25 mouse cellular contexts compared by ENCODE assay signal in genomic region chr7:92100847-92101246, GRCm38 (mm10).
DNase-seq lines count a peak whose midpoint lies in the region; ATAC-seq and TF ChIP-seq lines count a peak whose summit lies in the region.
"Had no signal": no experiment of that assay in that cellular context is flagged by ENCODE, and none has a peak within 500 bp of the region (broad histone marks: within the 10 kb centered on the region; RNA-seq: fewer than 3 reads in every experiment).

No protein-coding gene starts in this region.

- TF ChIP-seq POLR2A in brain, embryonic 14.5 days (IDR thresholded peaks at IDR 0.05; ENCODE audit: borderline replicate concordance, extremely low read depth, insufficient read depth, insufficient read length, poor library complexity, severe bottlenecking): no peak

- H3K9me3 ChIP-seq in hindbrain, embryonic 14.5 days (ENCODE audit: control insufficient read depth, low read length): no peaks in the 10 kb centered on the region
- no peaks in the 10 kb centered on the region for H3K9me3 ChIP-seq in hindbrain, embryonic 10.5 days
- H3K9me3 ChIP-seq in forebrain, postnatal 0 days (ENCODE audit: low read length): no peaks in the 10 kb centered on the region
- H3K9me3 ChIP-seq in midbrain, embryonic 16.5 days (replicated peaks; ENCODE audit: control insufficient read depth, low read length, poor library complexity, severe bottlenecking): no peaks in the 10 kb centered on the region
- H3K9me3 ChIP-seq in stomach, postnatal 0 days (ENCODE audit: control insufficient read depth, low read length): no peaks in the 10 kb centered on the region
- H3K9me3 ChIP-seq: G1E; liver, embryonic 13.5 days had no signal

- H3K4me2 ChIP-seq in hindbrain, embryonic 14.5 days (replicated peaks): no peak overlapping the region
- H3K4me2 ChIP-seq in forebrain, postnatal 0 days (ENCODE audit: low read depth): no peak overlapping the region
- H3K4me2 ChIP-seq in midbrain, embryonic 16.5 days (ENCODE audit: low read length): no peak overlapping the region
- H3K4me2 ChIP-seq in stomach, postnatal 0 days (replicated peaks; ENCODE audit: low read depth): no peak overlapping the region
- H3K4me2 ChIP-seq: heart, embryonic 11.5 days; liver, embryonic 13.5 days had no signal

- H3K36me3 ChIP-seq in hindbrain, embryonic 14.5 days (replicated peaks; ENCODE audit: control insufficient read depth, insufficient read depth): no peaks in the 10 kb centered on the region
- H3K36me3 ChIP-seq in hindbrain, embryonic 10.5 days: no peaks in the 10 kb centered on the region
- no peaks in the 10 kb centered on the region for H3K36me3 ChIP-seq in forebrain, postnatal 0 days (ENCODE audit: insufficient read depth)
- no peaks in the 10 kb centered on the region for H3K36me3 ChIP-seq in midbrain, embryonic 16.5 days (ENCODE audit: control insufficient read depth, insufficient read depth, low read length)
- H3K36me3 ChIP-seq in stomach, postnatal 0 days (ENCODE audit: control insufficient read depth, insufficient read depth, low read length): no peaks in the 10 kb centered on the region
- H3K36me3 ChIP-seq: G1E; liver, embryonic 13.5 days had no signal

- H3K27me3 ChIP-seq in hindbrain, embryonic 14.5 days (ENCODE audit: control insufficient read depth, insufficient read depth, low read length): no peaks in the 10 kb centered on the region
- no peaks in the 10 kb centered on the region for H3K27me3 ChIP-seq in hindbrain, embryonic 10.5 days (ENCODE audit: insufficient read depth, poor library complexity, severe bottlenecking)
- H3K27me3 ChIP-seq in forebrain, postnatal 0 days (ENCODE audit: insufficient read depth, low read length): no peaks in the 10 kb centered on the region
- H3K27me3 ChIP-seq in midbrain, embryonic 16.5 days (ENCODE audit: control insufficient read depth, insufficient read depth, low read depth, low read length): no peaks in the 10 kb centered on the region
- H3K27me3 ChIP-seq in stomach, postnatal 0 days (ENCODE audit: control insufficient read depth, insufficient read depth, low read length): no peaks in the 10 kb centered on the region
- H3K27me3 ChIP-seq: CH12.LX; liver, embryonic 13.5 days had no signal

- no peak overlapping the region for H3K9ac ChIP-seq in hindbrain, embryonic 14.5 days
- no peak overlapping the region for H3K9ac ChIP-seq in forebrain, postnatal 0 days
- no peak overlapping the region for H3K9ac ChIP-seq in midbrain, embryonic 16.5 days (ENCODE audit: low read depth, low read length)
- H3K9ac ChIP-seq in stomach, postnatal 0 days (ENCODE audit: low read length): no peak overlapping the region
- H3K9ac ChIP-seq: liver, embryonic 13.5 days had no signal

- TF ChIP-seq EP300 in stomach, postnatal 0 days (optimal IDR thresholded peaks at IDR 0.05): no peak

- 57% methylated on average over 2 of the region's 2 CpGs for WGBS in hindbrain, embryonic 14.5 days
- 94% methylated on average over 2 of the region's 2 CpGs for WGBS in hindbrain, embryonic 10.5 days
- 61% methylated on average over 2 of the region's 2 CpGs for WGBS in forebrain, postnatal 0 days
- WGBS in midbrain, embryonic 16.5 days: 58% methylated on average over 2 of the region's 2 CpGs
- WGBS in stomach, postnatal 0 days: 81% methylated on average over 2 of the region's 2 CpGs

- H3K27ac ChIP-seq in hindbrain, embryonic 14.5 days: peak overlapping the region; percentile 45; the same call in 1 of the 2 replicates
- H3K27ac ChIP-seq in hindbrain, embryonic 10.5 days: no peak overlapping the region
- no peak overlapping the region for H3K27ac ChIP-seq in forebrain, postnatal 0 days (ENCODE audit: low read depth, low read length)
- H3K27ac ChIP-seq in midbrain, embryonic 16.5 days (ENCODE audit: low read length): peak overlapping the region; percentile 44; the same call in 1 of the 2 replicates
- H3K27ac ChIP-seq in stomach, postnatal 0 days (replicated peaks): no peak overlapping the region
- H3K27ac ChIP-seq: left cerebral cortex, adult 2 months; liver, embryonic 13.5 days had no signal

- no peaks in the 10 kb centered on the region for H3K4me1 ChIP-seq in hindbrain, embryonic 14.5 days (replicated peaks; ENCODE audit: control insufficient read depth, insufficient read depth, low read length)
- no peaks in the 10 kb centered on the region for H3K4me1 ChIP-seq in hindbrain, embryonic 10.5 days (replicated peaks)
- H3K4me1 ChIP-seq in forebrain, postnatal 0 days (ENCODE audit: insufficient read depth): no peaks in the 10 kb centered on the region
- H3K4me1 ChIP-seq in midbrain, embryonic 16.5 days (ENCODE audit: control insufficient read depth, insufficient read depth, low read length): peaks cover 4% of the 10 kb centered on the region
- no peaks in the 10 kb centered on the region for H3K4me1 ChIP-seq in stomach, postnatal 0 days (replicated peaks; ENCODE audit: control insufficient read depth, insufficient read depth)
- H3K4me1 ChIP-seq: liver, embryonic 13.5 days had no signal

- peak; percentile 15; the same call in 1 of the 2 replicates for ATAC-seq in hindbrain, embryonic 14.5 days (ENCODE audit: low FRiP score)
- peak; percentile 75; the same call in 1 of the 2 replicates for ATAC-seq in forebrain, postnatal 0 days
- ATAC-seq in midbrain, embryonic 16.5 days: peak; percentile 6; the same call in 1 of the 2 replicates
- no peak for ATAC-seq in stomach, postnatal 0 days (ENCODE audit: low FRiP score, low TSS enrichment)
- ATAC-seq: activated CD4-positive, CD25-positive, alpha-beta regulatory T cell, adult 4 months; intestine, postnatal 0 days had no signal

- no peak for TF ChIP-seq CTCF in brain, embryonic 14.5 days (IDR thresholded peaks at IDR 0.05; ENCODE audit: borderline replicate concordance, extremely low read depth, insufficient read depth, insufficient read length)
- TF ChIP-seq CTCF in forebrain, postnatal 0 days (IDR thresholded peaks at IDR 0.05; ENCODE audit: low read depth): no peak
- TF ChIP-seq CTCF in stomach, postnatal 0 days (IDR thresholded peaks at IDR 0.05; ENCODE audit: low read depth): no peak

- no peak overlapping the region for H3K4me3 ChIP-seq in hindbrain, embryonic 14.5 days (replicated peaks; ENCODE audit: low read length)
- H3K4me3 ChIP-seq in hindbrain, embryonic 10.5 days: no peak overlapping the region
- H3K4me3 ChIP-seq in forebrain, postnatal 0 days (ENCODE audit: low read depth, low read length): no peak overlapping the region
- no peak overlapping the region for H3K4me3 ChIP-seq in midbrain, embryonic 16.5 days (ENCODE audit: low read depth, low read length)
- no peak overlapping the region for H3K4me3 ChIP-seq in stomach, postnatal 0 days (ENCODE audit: low read depth, low read length)
- H3K4me3 ChIP-seq: left cerebral cortex, adult 2 months; liver, embryonic 13.5 days had no signal

- peak; percentile 41 for DNase-seq in hindbrain, embryonic 14.5 days (ENCODE audit: low spot score)
- no peak for DNase-seq in hindbrain, embryonic 10.5 days (ENCODE audit: low spot score)
- peak; percentile 73 for DNase-seq in brain, embryonic 14.5 days (ENCODE audit: low read depth)
- DNase-seq in forebrain, postnatal 0 days: peak; percentile 38
- DNase-seq in stomach, postnatal 0 days (ENCODE audit: low spot score): no peak
- DNase-seq in gastrocnemius, adult 18-20 months (ENCODE audit: low spot score): no peak
- DNase-seq: adrenal gland, postnatal 10 days; B cell, adult 2 months; cerebellum, adult 9-10 months; gastrocnemius, postnatal 14 days; heart, adult 11 months; kidney, postnatal 4 days; liver, embryonic 13.5 days; lung, adult 2 months; lung, postnatal 14 days; retina, postnatal 1 day; right cerebral cortex, postnatal 25 days; thymus, postnatal 14 days had no signal

Comparison
In these comparisons a context has a peak if more than half of its experiments do, and no peak if none do; other contexts are left out.
1. DNase-seq: peak in hindbrain, embryonic 14.5 days (single experiment), brain, embryonic 14.5 days (single experiment) and forebrain, postnatal 0 days (single experiment); none in hindbrain, embryonic 10.5 days (single experiment), stomach, postnatal 0 days (single experiment) and gastrocnemius, adult 18-20 months (single experiment).
2. H3K27ac ChIP-seq: peak in hindbrain, embryonic 14.5 days (single experiment) and midbrain, embryonic 16.5 days (single experiment); none in hindbrain, embryonic 10.5 days (single experiment), forebrain, postnatal 0 days (single experiment) and stomach, postnatal 0 days (single experiment).